Mouse (Mus musculus) adrenal gland, adult 18-20 months (tissue): Measurements from ENCODE around the gene Tceanc2. TPM values are rescaled to one million over a fixed set of nuclear protein-coding genes. Genes with fewer than 3 reads are reported as not detected.

Source experiments
- DNase-seq, 2 experiments: peaks; one replicate each; pipeline ENCODE4 v3.0.0; 2021 to 2022; ENCODE audit warnings: low spot score in 2 of 2
- total RNA-seq, 2 experiments: library from RNA; stranded (reverse); gene quantifications; 1 replicate in 1 of 2; 2 replicates in 1 of 2; pipeline ENCODE4 v1.2.3; 2021

The Tceanc2 gene
- total RNA-seq, 2 experiments from 2014 or later, result 21.0 to 27.7 TPM

DNA sequence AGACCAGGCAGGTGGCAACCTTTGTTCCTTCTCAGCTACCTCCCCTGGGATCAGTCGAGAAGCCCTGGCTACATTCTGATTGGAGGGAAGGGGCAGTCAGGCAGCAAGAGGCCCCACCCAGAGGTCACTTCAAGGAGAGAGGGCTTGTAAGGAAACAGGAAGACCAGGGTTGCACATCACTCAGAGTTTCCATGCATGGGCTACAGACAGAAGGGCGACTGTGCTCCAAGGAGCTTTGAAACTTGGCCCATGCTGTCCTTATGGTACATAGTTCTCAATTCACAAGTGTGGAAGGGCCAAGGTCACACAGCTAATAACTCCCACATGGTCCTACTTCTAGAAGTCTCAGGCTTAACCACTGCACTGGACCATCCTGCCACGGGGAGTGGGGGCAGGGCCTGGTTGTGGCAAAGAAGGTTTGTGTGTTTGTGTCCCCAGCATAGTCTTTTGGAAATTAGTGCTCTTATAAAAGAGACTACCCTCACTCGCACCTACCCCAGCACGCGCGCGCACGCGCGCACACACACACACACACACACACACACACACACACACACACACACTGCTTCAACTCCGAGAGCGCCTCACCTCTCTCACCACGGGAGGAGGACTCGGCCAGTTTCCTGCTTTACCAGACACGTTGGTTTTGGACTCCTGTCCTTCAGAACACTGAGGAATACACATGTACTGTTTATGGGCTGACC is 84.3 kb downstream of the Tceanc2 start:
- DNase-seq, result no peak

DNA sequence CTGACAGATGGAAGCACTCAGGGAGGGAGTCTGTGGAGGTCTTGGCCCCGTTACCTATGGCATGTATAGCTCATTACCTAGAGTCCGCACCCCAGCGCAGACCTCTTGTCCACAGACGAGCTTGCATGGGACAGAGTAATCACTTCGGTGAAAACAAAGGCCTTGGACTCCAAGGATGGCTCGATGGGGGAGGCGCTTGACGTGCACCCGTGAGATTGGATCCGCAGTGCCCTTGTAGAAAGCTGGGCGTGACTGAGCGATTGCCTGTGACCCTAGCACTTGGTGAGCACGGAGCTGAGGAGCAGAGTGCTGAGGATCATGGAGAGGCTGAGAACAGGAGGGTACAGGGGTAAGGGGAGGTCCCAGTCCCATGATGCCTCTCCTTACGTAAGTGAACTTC is 87.2 kb downstream of the Tceanc2 start:
- DNase-seq, result peak in 1 of 2 experiments; percentile 62

DNA sequence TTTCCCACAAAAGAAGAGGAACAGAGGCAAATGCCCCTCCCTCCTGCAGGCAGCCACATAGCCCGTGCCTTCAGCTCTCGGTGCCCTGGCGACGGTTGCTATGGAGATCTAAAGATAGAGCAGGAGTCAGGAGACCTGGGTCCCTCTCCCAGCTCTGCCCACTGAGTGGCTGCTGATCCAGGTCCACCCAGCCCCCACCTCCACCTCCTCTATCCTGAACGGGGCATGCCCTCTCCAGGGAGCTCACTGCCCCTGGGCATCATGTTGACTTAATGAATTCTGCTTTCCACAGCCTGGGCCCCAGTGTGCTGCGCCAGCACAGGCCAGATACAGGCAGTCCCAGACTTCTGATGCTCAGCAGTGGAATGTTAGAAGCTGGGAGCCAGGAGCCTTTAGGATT is 94.1 kb downstream of the Tceanc2 start:
- peak in 1 of 2 experiments; percentile 37 for DNase-seq

DNA sequence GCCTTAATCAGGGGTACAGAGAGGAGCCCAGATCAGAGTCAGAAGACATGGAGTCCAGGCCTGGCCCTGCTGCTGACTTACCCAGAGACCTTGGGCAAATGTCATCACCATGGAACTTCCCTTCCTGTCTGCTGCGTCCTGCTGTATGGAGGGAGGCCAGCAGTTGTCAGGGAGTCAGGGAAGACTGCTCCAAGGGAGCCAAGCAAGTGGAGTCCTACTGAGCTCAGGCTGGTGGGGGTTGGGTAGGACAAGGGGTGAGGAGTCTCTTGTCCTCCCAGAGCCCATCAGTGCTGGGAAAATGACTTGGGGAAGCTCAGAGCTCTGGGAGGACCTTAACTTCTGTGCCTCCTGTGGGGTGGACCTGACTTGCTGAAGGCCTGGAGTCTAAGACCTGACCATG is 94.6 kb downstream of the Tceanc2 start:
- peak in 1 of 2 experiments; percentile 44 for DNase-seq

Other genes starting within 250 kb of the Tceanc2 start
- gene Mrpl37, start 112.2 kb downstream of the Tceanc2 start, total RNA-seq, result 100 to 1,000 TPM in 1 of 2 experiments, 10 to 100 TPM in 1; 94.2 to 105 TPM
- 10 to 100 TPM; 19.8 to 23.1 TPM for gene Cyb5rl, start 112.1 kb downstream of the Tceanc2 start, total RNA-seq
- not detected for gene Cdcp2, start 82.2 kb downstream of the Tceanc2 start, total RNA-seq
- 100 to 1,000 TPM; 341 to 403 TPM for gene Tmem59, start 717 bp downstream of the Tceanc2 start, total RNA-seq
- not detected for gene Ldlrad1, start 30.1 kb upstream of the Tceanc2 start, total RNA-seq
- 10 to 100 TPM; 18.9 to 19.9 TPM for gene Lrrc42, start 74.4 kb upstream of the Tceanc2 start, total RNA-seq
- 10 to 100 TPM; 17.3 to 20.3 TPM for gene Hspb11, start 74.5 kb upstream of the Tceanc2 start, total RNA-seq
- under 1 TPM in 1 of 2 experiments, not detected in 1; 0.43 TPM for gene Dio1, start 128.1 kb upstream of the Tceanc2 start, total RNA-seq
- 10 to 100 TPM; 44.4 to 67.8 TPM for gene Yipf1, start 135.2 kb upstream of the Tceanc2 start, total RNA-seq
- gene Ndc1, start 188.7 kb upstream of the Tceanc2 start, total RNA-seq, result 10 to 100 TPM; 11.4 to 12.3 TPM